Mouse (Mus musculus): Measurements from ENCODE around the gene Rhob. TPM values are rescaled to one million over a fixed set of nuclear protein-coding genes. Genes with fewer than 3 reads are reported as not detected.

Rhob gene
- polyA plus RNA-seq (2015; fragmentation: Nextera tagmentation; extraction: Ambion mirVana) = 32.2 and 32.4 TPM in 2 replicates

- Histone ChIP-seq H3K4me1 (replicated peaks) (peaks cover 32% of the 10 kb centered on the region), H3K27me3 (replicated peaks) (no peaks in the 10 kb centered on the region), H3K27ac (peak within 1 kb of the TSS; percentile 99), H3K36me3 (no peaks in the 10 kb centered on the region), H3K4me3 (replicated peaks) (peak within 1 kb of the TSS; percentile 94), H3K9me3 (no peaks in the 10 kb centered on the region), H3K9ac (peak within 1 kb of the TSS; percentile 97), H3K4me2 (replicated peaks) (peak within 1 kb of the TSS; percentile 84)
- ATAC-seq = peak; percentile 96
- under 1% methylated on average over 56 of the region's 56 CpGs for WGBS
These were observed at the start of gene Rhob for GRCm38 (mm10) chr12:8499871-8500596. Gene Rhob (minus strand): TSS chr12:8500009.

- Histone ChIP-seq H3K4me2 (replicated peaks) (no peak overlapping the region), H3K4me3 (replicated peaks) (no peak overlapping the region), H3K9me3 (no peaks in the 10 kb centered on the region), H3K27ac (no peak overlapping the region), H3K9ac (no peak overlapping the region), H3K36me3 (no peaks in the 10 kb centered on the region), H3K4me1 (replicated peaks) (no peaks in the 10 kb centered on the region), H3K27me3 (replicated peaks) (no peaks in the 10 kb centered on the region)
- ATAC-seq = peak; percentile 76
- WGBS = 21% methylated on average over 11 of the region's 11 CpGs
These were observed 47.5 kb upstream of the Rhob start for GRCm38 (mm10) chr12:8547357-8547756.

GRCm38 (mm10) chr12:8546801-8547200 is 47.0 kb upstream of the Rhob start:
- H3K27me3 ChIP-seq (replicated peaks) = no peaks in the 10 kb centered on the region
- no peak overlapping the region for H3K27ac ChIP-seq
- H3K9ac ChIP-seq = no peak overlapping the region
- no peak overlapping the region for H3K4me2 ChIP-seq (replicated peaks)
- no peaks in the 10 kb centered on the region for H3K9me3 ChIP-seq
- no peaks in the 10 kb centered on the region for H3K4me1 ChIP-seq (replicated peaks)
- H3K36me3 ChIP-seq = no peaks in the 10 kb centered on the region
- 86% methylated on average over 6 of the region's 6 CpGs for WGBS
- no peak overlapping the region for H3K4me3 ChIP-seq (replicated peaks)
- ATAC-seq = no peak

GRCm38 (mm10) chr12:8545066-8545610 is 45.3 kb upstream of the Rhob start:
- no peak overlapping the region for H3K4me3 ChIP-seq (replicated peaks)
- no peak for ATAC-seq

GRCm38 (mm10) chr12:8542371-8542770 is 42.6 kb upstream of the Rhob start:
- H3K27ac ChIP-seq = no peak overlapping the region
- WGBS = 86% methylated on average over 4 of the region's 4 CpGs
- H3K9ac ChIP-seq = no peak overlapping the region
- ATAC-seq = no peak
- no peaks in the 10 kb centered on the region for H3K36me3 ChIP-seq
- H3K4me3 ChIP-seq (replicated peaks) = no peak overlapping the region
- H3K4me2 ChIP-seq (replicated peaks) = no peak overlapping the region
- H3K9me3 ChIP-seq = no peaks in the 10 kb centered on the region
- no peaks in the 10 kb centered on the region for H3K27me3 ChIP-seq (replicated peaks)
- H3K4me1 ChIP-seq (replicated peaks) = 0 out of 2 replicates have a peak, but pooled peaks cover 4% of the 10 kb centered on the region

More at GRCm38 (mm10) chr12:8545066-8545610, 45.3 kb upstream of the Rhob start:
- 78% methylated on average over 5 of the region's 5 CpGs for WGBS
- Histone ChIP-seq H3K4me1 (replicated peaks) (no peaks in the 10 kb centered on the region), H3K27me3 (replicated peaks) (no peaks in the 10 kb centered on the region), H3K9ac (no peak overlapping the region), H3K9me3 (no peaks in the 10 kb centered on the region), H3K4me2 (replicated peaks) (no peak overlapping the region), H3K27ac (no peak overlapping the region), H3K36me3 (no peaks in the 10 kb centered on the region)

- 78% methylated on average over 13 of the region's 13 CpGs for WGBS
- H3K4me3 ChIP-seq (replicated peaks) = no peak overlapping the region
- no peaks in the 10 kb centered on the region for H3K9me3 ChIP-seq
- no peak overlapping the region for H3K4me2 ChIP-seq (replicated peaks)
- H3K27ac ChIP-seq = no peak overlapping the region
- H3K27me3 ChIP-seq (replicated peaks) = no peaks in the 10 kb centered on the region
- H3K9ac ChIP-seq = no peak overlapping the region
- ATAC-seq = peak; percentile 67
- H3K4me1 ChIP-seq (replicated peaks) = 0 out of 2 replicates have a peak, but pooled peaks cover 4% of the 10 kb centered on the region
- H3K36me3 ChIP-seq = no peaks in the 10 kb centered on the region
These were observed 39.7 kb upstream of the Rhob start for GRCm38 (mm10) chr12:8539471-8539870.

GRCm38 (mm10) chr12:8537291-8537690 is 37.5 kb upstream of the Rhob start:
- no peak overlapping the region for H3K27ac ChIP-seq
- no peak overlapping the region for H3K4me3 ChIP-seq (replicated peaks)
- no peak overlapping the region for H3K9ac ChIP-seq
- H3K4me1 ChIP-seq (replicated peaks) = 0 out of 2 replicates have a peak, but pooled peaks cover 4% of the 10 kb centered on the region
- H3K27me3 ChIP-seq (replicated peaks) = no peaks in the 10 kb centered on the region
- no peak overlapping the region for H3K4me2 ChIP-seq (replicated peaks)
- no peaks in the 10 kb centered on the region for H3K36me3 ChIP-seq
- WGBS = 87% methylated on average over 5 of the region's 5 CpGs
- no peak for ATAC-seq
- H3K9me3 ChIP-seq = no peaks in the 10 kb centered on the region

GRCm38 (mm10) chr12:8536221-8536965 is 36.6 kb upstream of the Rhob start:
- H3K4me3 ChIP-seq (replicated peaks) = no peak overlapping the region
- WGBS = 65% methylated on average over 9 of the region's 9 CpGs

GRCm38 (mm10) chr12:8535596-8535995 is 35.8 kb upstream of the Rhob start:
- ATAC-seq = no peak
- H3K4me2 ChIP-seq (replicated peaks) = no peak overlapping the region
- H3K4me3 ChIP-seq (replicated peaks) = no peak overlapping the region
- no peaks in the 10 kb centered on the region for H3K36me3 ChIP-seq
- H3K9me3 ChIP-seq = no peaks in the 10 kb centered on the region
- no peak overlapping the region for H3K27ac ChIP-seq
- H3K27me3 ChIP-seq (replicated peaks) = no peaks in the 10 kb centered on the region
- H3K4me1 ChIP-seq (replicated peaks) = 0 out of 2 replicates have a peak, but pooled peaks cover 4% of the 10 kb centered on the region
- no peak overlapping the region for H3K9ac ChIP-seq
- 80% methylated on average over 7 of the region's 7 CpGs for WGBS

More at GRCm38 (mm10) chr12:8536221-8536965, 36.6 kb upstream of the Rhob start:
- no peaks in the 10 kb centered on the region for H3K9me3 ChIP-seq
- H3K4me1 ChIP-seq (replicated peaks) = 0 out of 2 replicates have a peak, but pooled peaks cover 4% of the 10 kb centered on the region
- H3K27me3 ChIP-seq (replicated peaks) = no peaks in the 10 kb centered on the region
- H3K27ac ChIP-seq = no peak overlapping the region
- no peak for ATAC-seq
- H3K9ac ChIP-seq = no peak overlapping the region
- no peaks in the 10 kb centered on the region for H3K36me3 ChIP-seq
- H3K4me2 ChIP-seq (replicated peaks) = no peak overlapping the region

- 71% methylated on average over 1 of the region's 1 CpGs for WGBS
- H3K9me3 ChIP-seq = no peaks in the 10 kb centered on the region
- H3K36me3 ChIP-seq = no peaks in the 10 kb centered on the region
- H3K4me1 ChIP-seq (replicated peaks) = 0 out of 2 replicates have a peak, but pooled peaks cover 4% of the 10 kb centered on the region
- no peak overlapping the region for H3K9ac ChIP-seq
- H3K4me2 ChIP-seq (replicated peaks) = no peak overlapping the region
- H3K27me3 ChIP-seq (replicated peaks) = no peaks in the 10 kb centered on the region
- peak; percentile 58 for ATAC-seq
- H3K27ac ChIP-seq = no peak overlapping the region
- H3K4me3 ChIP-seq (replicated peaks) = no peak overlapping the region
These were observed 35.1 kb upstream of the Rhob start for GRCm38 (mm10) chr12:8534915-8535314.

- H3K4me2 ChIP-seq (replicated peaks) = no peak overlapping the region
- H3K4me3 ChIP-seq (replicated peaks) = no peak overlapping the region
- H3K9ac ChIP-seq = no peak overlapping the region
- H3K27ac ChIP-seq = no peak overlapping the region
- H3K27me3 ChIP-seq (replicated peaks) = no peaks in the 10 kb centered on the region
- no peaks in the 10 kb centered on the region for H3K9me3 ChIP-seq
- no peaks in the 10 kb centered on the region for H3K4me1 ChIP-seq (replicated peaks)
- 75% methylated on average over 5 of the region's 5 CpGs for WGBS
- no peak for ATAC-seq
- no peaks in the 10 kb centered on the region for H3K36me3 ChIP-seq
These were observed 28.0 kb upstream of the Rhob start for GRCm38 (mm10) chr12:8527770-8528169.

GRCm38 (mm10) chr12:8527175-8527574 is 27.4 kb upstream of the Rhob start:
- no peaks in the 10 kb centered on the region for H3K36me3 ChIP-seq
- ATAC-seq = no peak
- no peak overlapping the region for H3K4me3 ChIP-seq (replicated peaks)
- 68% methylated on average over 1 of the region's 1 CpGs for WGBS
- H3K4me1 ChIP-seq (replicated peaks) = no peaks in the 10 kb centered on the region
- no peak overlapping the region for H3K4me2 ChIP-seq (replicated peaks)
- H3K27ac ChIP-seq = no peak overlapping the region
- H3K9ac ChIP-seq = no peak overlapping the region
- no peaks in the 10 kb centered on the region for H3K27me3 ChIP-seq (replicated peaks)
- H3K9me3 ChIP-seq = no peaks in the 10 kb centered on the region

Measured in intestine, embryonic 15.5 days (tissue).